Mouse (Mus musculus) stomach, postnatal 0 days (tissue): ENCODE results near the gene Slc25a13. TPM values are rescaled to one million over a fixed set of nuclear protein-coding genes. Genes with fewer than 3 reads are reported as not detected.

ENCODE experiments used
- ATAC-seq: fragments of 200-750 bp; cut with Nextera tagmentation; 2 replicates; pipeline ENCODE4 v1.8.0; 2017; ENCODE audit not compliant: low FRiP score, low TSS enrichment
- DNase-seq: peaks from one replicate; pipeline ENCODE4 v3.0.0-alpha.2; 2016; ENCODE audit warnings: low spot score
- H3K27ac ChIP-seq: fragments of 300-500 bp; sonication (generic); replicated peaks from 2 replicates; pipeline ENCODE4 v1.5.1; 2014; ENCODE audit warnings: mild to moderate bottlenecking, control low read depth
- H3K27me3 ChIP-seq: fragments of 300-500 bp; sonication (generic); 2 replicates; pipeline ENCODE4 v1.6.1; 2014; ENCODE audit warnings: low read length; ENCODE audit not compliant: control insufficient read depth, insufficient read depth
- H3K36me3 ChIP-seq: fragments of 300-500 bp; sonication (generic); 2 replicates; pipeline ENCODE4 v1.6.1; 2014; ENCODE audit warnings: low read length, mixed read lengths; ENCODE audit not compliant: control insufficient read depth, insufficient read depth
- H3K4me1 ChIP-seq: fragments of 300-500 bp; sonication (generic); replicated peaks from 2 replicates; pipeline ENCODE4 v1.6.1; 2014; ENCODE audit warnings: antibody characterized with exemption; ENCODE audit not compliant: control insufficient read depth, insufficient read depth
- H3K4me2 ChIP-seq: fragments of 300-500 bp; sonication (generic); replicated peaks from 2 replicates; pipeline ENCODE4 v1.6.1; 2014; ENCODE audit warnings: low read depth, mild to moderate bottlenecking, control low read depth, moderate library complexity
- H3K4me3 ChIP-seq: fragments of 300-500 bp; sonication (generic); 2 replicates; pipeline ENCODE4 v1.5.1; 2014; ENCODE audit warnings: low read depth, low read length, control low read depth
- H3K9ac ChIP-seq: fragments of 300-500 bp; sonication (generic); 2 replicates; pipeline ENCODE4 v1.6.1; 2014; ENCODE audit warnings: mild to moderate bottlenecking, low read length, control low read depth, mixed read lengths
- H3K9me3 ChIP-seq: fragments of 300-500 bp; sonication (generic); 2 replicates; pipeline ENCODE4 v1.6.1; 2016; ENCODE audit warnings: low read length; ENCODE audit not compliant: control insufficient read depth
- CTCF ChIP-seq: IDR thresholded peaks from 2 replicates; pipeline ENCODE4 v1.5.1; 2016; ENCODE audit warnings: antibody characterized with exemption, low read depth, mild to moderate bottlenecking, moderate library complexity
- EP300 ChIP-seq: optimal IDR thresholded peaks from 2 replicates; pipeline ENCODE3; 2016; ENCODE audit warnings: antibody characterized with exemption
- WGBS: fragments of 180-500 bp; shearing (Covaris S2); extraction: QIAGEN DNeasy Blood & Tissue Kit; methylation state at CpG from one replicate; pipeline ENCODE4 v1.1.7; 2014; 5-methylcytosine and 5-hydroxymethylcytosine counted together
- polyA plus RNA-seq: library from polyadenylated mRNA; unstranded; fragments of >200 nt; fragmentation: Nextera tagmentation; extraction: Ambion mirVana; gene quantifications from 2 replicates; pipeline ENCODE4 v1.2.1, GENCODE M21; 2015

Gene Slc25a13
- polyA plus RNA-seq, 1 experiment from 2014 or later, result 18.5 TPM

DNA sequence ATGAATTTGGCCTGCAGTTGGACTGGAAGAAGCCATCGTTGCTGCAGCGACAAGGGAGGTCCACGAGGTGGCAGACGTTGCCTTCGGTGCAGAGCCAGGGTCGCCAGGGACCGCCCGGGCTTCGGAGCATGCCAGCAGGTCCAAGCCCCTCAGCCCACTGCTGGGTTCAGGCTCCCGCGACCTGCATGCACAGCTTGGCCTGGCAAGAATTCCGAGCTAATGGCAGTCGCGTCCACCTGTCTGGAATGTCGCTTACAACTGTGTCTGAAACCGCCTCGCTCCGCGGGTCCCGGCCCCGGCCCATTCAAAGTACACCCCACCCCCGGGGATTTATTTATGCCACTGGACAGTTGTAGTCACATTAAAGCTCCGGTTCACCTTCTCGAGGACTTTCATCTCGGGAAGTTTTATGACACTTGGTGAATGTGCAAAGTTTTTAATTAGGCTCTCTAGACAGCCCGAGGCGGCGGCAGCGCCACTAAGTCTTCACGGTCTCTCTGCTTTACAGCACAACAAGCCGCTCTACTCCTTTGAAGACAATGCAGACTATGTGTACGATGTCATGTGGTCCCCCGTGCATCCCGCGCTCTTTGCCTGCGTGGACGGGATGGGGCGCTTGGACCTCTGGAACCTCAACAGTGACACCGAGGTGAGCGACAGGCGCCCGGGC, 211.1 kb downstream of the Slc25a13 start:
- peak; percentile 81 for DNase-seq
- 6% methylated on average over 42 of the region's 42 CpGs for WGBS

DNA sequence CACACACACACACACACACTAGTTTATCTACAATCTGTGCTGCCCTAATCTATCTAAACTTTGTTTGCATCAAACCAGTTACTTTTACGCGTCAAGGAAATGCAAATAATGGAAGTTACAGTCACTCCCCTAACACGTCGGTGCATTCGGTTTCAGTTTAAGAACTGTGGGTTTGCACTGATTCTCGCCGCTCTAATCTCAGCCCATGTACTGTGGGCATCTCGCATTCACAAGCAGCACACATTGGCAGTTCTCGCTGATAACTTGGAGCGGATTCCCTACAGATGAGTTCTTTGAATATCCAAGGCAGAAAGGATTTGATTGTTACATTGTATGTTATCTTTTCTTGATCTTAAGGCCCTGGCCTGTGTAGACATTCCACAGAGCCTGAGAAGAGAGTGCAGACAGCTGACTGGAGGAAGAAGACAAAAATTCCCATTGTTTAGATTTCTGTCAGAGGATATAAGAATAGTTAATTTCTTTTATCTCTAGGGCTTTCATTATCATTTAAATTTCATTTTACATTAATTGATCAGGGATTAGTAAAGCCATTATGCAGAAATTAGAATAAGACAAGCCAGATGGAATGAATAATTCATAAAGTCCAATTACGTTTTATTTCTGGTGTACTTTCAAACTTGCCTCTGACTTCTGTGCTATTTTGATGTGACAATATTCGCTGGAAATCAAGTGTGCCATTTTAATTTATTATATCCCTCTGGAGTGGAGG, 212.1 kb downstream of the Slc25a13 start:
- H3K27ac ChIP-seq, result no peak overlapping the region
- TF ChIP-seq CTCF (no peak), EP300 (no peak)
- no peaks in the 10 kb centered on the region for H3K27me3 ChIP-seq
- H3K4me2 ChIP-seq, result peak overlapping the region; percentile 17; the same call in 1 of the 2 replicates
- H3K9me3 ChIP-seq, result no peaks in the 10 kb centered on the region
- peak; percentile 27 for DNase-seq
- no peaks in the 10 kb centered on the region for H3K36me3 ChIP-seq
- ATAC-seq, result 0 out of 2 replicates have a peak, but pooled peaks have one; percentile 32
- no peaks in the 10 kb centered on the region for H3K4me1 ChIP-seq
- no peak overlapping the region for H3K9ac ChIP-seq
- 49% methylated on average over 12 of the region's 12 CpGs for WGBS
- H3K4me3 ChIP-seq, result peak overlapping the region; percentile 17; the same call in 1 of the 2 replicates

More for the DNA sequence above, 211.1 kb downstream of the Slc25a13 start:
- H3K4me3 ChIP-seq, result peak overlapping the region; percentile 59
- peak; percentile 87 for ATAC-seq
- H3K9ac ChIP-seq, result peak overlapping the region; percentile 47
- peak; percentile 94 for TF ChIP-seq CTCF
- no peak for TF ChIP-seq EP300
- no peaks in the 10 kb centered on the region for H3K4me1 ChIP-seq
- no peaks in the 10 kb centered on the region for H3K27me3 ChIP-seq
- H3K36me3 ChIP-seq, result no peaks in the 10 kb centered on the region
- no peaks in the 10 kb centered on the region for H3K9me3 ChIP-seq
- H3K4me2 ChIP-seq, result peak overlapping the region; percentile 99
- H3K27ac ChIP-seq, result no peak overlapping the region

DNA sequence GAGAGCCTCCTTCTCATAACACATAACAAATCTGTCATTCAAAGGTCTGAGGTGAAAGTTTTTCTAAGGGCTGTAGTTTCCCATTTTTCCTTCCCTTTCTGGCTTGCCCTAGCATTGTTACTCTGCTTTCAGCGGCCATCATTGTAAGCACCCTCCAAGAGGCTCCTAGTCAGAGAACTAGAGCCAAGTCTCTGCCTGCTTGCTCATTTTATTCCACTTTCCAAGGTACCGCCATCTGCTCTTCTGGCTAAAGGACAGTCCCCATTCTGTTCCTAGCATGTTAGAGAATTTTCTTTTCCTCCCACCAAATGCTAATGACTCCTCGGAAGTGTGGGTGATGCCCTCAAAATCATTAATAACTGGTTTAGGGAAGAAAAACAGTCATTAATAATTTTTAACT, 214.9 kb downstream of the Slc25a13 start:
- no peaks in the 10 kb centered on the region for H3K4me1 ChIP-seq
- ATAC-seq (no peak), DNase-seq (no peak)
- no peaks in the 10 kb centered on the region for H3K27me3 ChIP-seq
- no peak overlapping the region for H3K4me2 ChIP-seq
- H3K9ac ChIP-seq, result no peak overlapping the region
- no peak overlapping the region for H3K27ac ChIP-seq
- H3K9me3 ChIP-seq, result no peaks in the 10 kb centered on the region
- 68% methylated on average over 3 of the region's 3 CpGs for WGBS
- H3K36me3 ChIP-seq, result no peaks in the 10 kb centered on the region
- TF ChIP-seq CTCF, result no peak
- TF ChIP-seq EP300, result no peak
- H3K4me3 ChIP-seq, result no peak overlapping the region

GRCm38 (mm10) chr6:5997535-5997934, 219.4 kb downstream of the Slc25a13 start:
- WGBS, result 67% methylated on average over 6 of the region's 6 CpGs
- Histone ChIP-seq H3K4me2 (no peak overlapping the region), H3K4me1 (no peaks in the 10 kb centered on the region), H3K36me3 (no peaks in the 10 kb centered on the region), H3K4me3 (no peak overlapping the region), H3K27ac (no peak overlapping the region), H3K27me3 (no peaks in the 10 kb centered on the region), H3K9me3 (no peaks in the 10 kb centered on the region), H3K9ac (no peak overlapping the region)
- no peak for DNase-seq
- ATAC-seq, result no peak
- TF ChIP-seq CTCF (no peak), EP300 (no peak)

GRCm38 (mm10) chr6:5993056-5993455, 223.9 kb downstream of the Slc25a13 start:
- Histone ChIP-seq H3K27me3 (no peaks in the 10 kb centered on the region), H3K27ac (no peak overlapping the region), H3K4me1 (no peaks in the 10 kb centered on the region), H3K9ac (no peak overlapping the region), H3K4me2 (0 out of 2 replicates have a peak overlapping the region, but pooled peaks have one; percentile 1), H3K9me3 (no peaks in the 10 kb centered on the region), H3K4me3 (no peak overlapping the region), H3K36me3 (no peaks in the 10 kb centered on the region)
- 31% methylated on average over 7 of the region's 7 CpGs for WGBS
- DNase-seq (peak; percentile 22), ATAC-seq (peak; percentile 71)
- no peak for TF ChIP-seq CTCF
- no peak for TF ChIP-seq EP300
